Mouse (Mus musculus) embryonic facial prominence, embryonic 13.5 days (tissue): ENCODE data around the gene Mageb18. TPM values are rescaled to one million over a fixed set of nuclear protein-coding genes. Genes with fewer than 3 reads are reported as not detected.

Experiments
- ATAC-seq: fragments of 200-750 bp; cut with Nextera tagmentation; 2 replicates; pipeline ENCODE4 v1.8.0; 2017; ENCODE audit warnings: low read depth; ENCODE audit not compliant: insufficient number of reproducible peaks, insufficient read depth, low FRiP score, low TSS enrichment
- H3K27ac ChIP-seq: fragments of 300-500 bp; sonication (generic); 2 replicates; pipeline ENCODE4 v1.5.1; 2015; ENCODE audit warnings: moderate library complexity, mild to moderate bottlenecking, inconsistent platforms
- H3K27me3 ChIP-seq: fragments of 300-500 bp; sonication (generic); 2 replicates; pipeline ENCODE4 v1.6.1; 2015; ENCODE audit warnings: mild to moderate bottlenecking, inconsistent platforms
- H3K36me3 ChIP-seq: fragments of 300-500 bp; sonication (generic); 2 replicates; pipeline ENCODE4 v1.6.1; 2015; ENCODE audit warnings: mild to moderate bottlenecking, inconsistent platforms
- H3K4me1 ChIP-seq: fragments of 300-500 bp; sonication (generic); 2 replicates; pipeline ENCODE4 v1.6.1; 2015; ENCODE audit warnings: inconsistent platforms
- H3K4me2 ChIP-seq: fragments of 300-500 bp; sonication (generic); 2 replicates; pipeline ENCODE4 v1.6.1; 2015; ENCODE audit warnings: moderate library complexity, mild to moderate bottlenecking, inconsistent platforms
- H3K4me3 ChIP-seq: fragments of 300-500 bp; sonication (generic); 2 replicates; pipeline ENCODE4 v1.5.1; 2015; ENCODE audit warnings: mild to moderate bottlenecking, inconsistent platforms
- H3K9ac ChIP-seq: fragments of 300-500 bp; sonication (generic); 2 replicates; pipeline ENCODE4 v1.6.1; 2015; ENCODE audit warnings: mild to moderate bottlenecking, inconsistent platforms
- H3K9me3 ChIP-seq: fragments of 300-500 bp; sonication (generic); 2 replicates; pipeline ENCODE4 v1.6.1; 2016; ENCODE audit warnings: inconsistent platforms
- WGBS: fragments of 180-500 bp; shearing (Covaris S2); methylation state at CpG from one replicate; pipeline ENCODE4 v1.1.7; 2015; ENCODE audit warnings: mixed read lengths; 5-methylcytosine and 5-hydroxymethylcytosine counted together
- polyA plus RNA-seq: library from polyadenylated mRNA; unstranded; fragments of >200 nt; fragmentation: Nextera tagmentation; extraction: Ambion mirVana; gene quantifications from 2 replicates; pipeline ENCODE4 v1.2.1, GENCODE M21; 2015

Gene Mageb18
- polyA plus RNA-seq, 1 experiment from 2014 or later: not detected

DNA sequence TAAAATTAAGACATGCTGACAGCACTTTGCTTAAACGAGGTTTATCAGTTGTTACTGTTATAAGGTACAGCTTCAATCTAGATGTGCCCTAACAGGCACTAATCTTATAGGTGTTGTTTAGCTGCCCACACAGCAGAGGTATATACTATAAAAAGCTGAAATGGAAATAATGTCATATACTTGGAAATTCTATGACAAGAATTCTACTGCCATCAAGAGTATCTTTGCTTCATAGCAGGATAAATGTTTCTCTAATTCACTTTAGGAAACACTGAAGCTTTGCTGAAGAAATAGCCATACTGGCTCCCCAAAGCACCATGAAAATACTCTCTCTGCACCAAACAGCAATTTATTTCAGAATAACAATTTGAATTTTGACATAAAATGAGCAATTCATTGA is 265.9 kb downstream of the Mageb18 start:
- 62% methylated on average over 1 of the region's 1 CpGs for WGBS
- no peaks in the 10 kb centered on the region for H3K36me3 ChIP-seq
- no peaks in the 10 kb centered on the region for H3K4me1 ChIP-seq
- no peaks in the 10 kb centered on the region for H3K27me3 ChIP-seq
- ATAC-seq: no peak
- no peak overlapping the region for H3K9ac ChIP-seq
- H3K4me3 ChIP-seq: no peak overlapping the region
- H3K9me3 ChIP-seq: no peaks in the 10 kb centered on the region
- no peak overlapping the region for H3K4me2 ChIP-seq
- H3K27ac ChIP-seq: no peak overlapping the region

DNA sequence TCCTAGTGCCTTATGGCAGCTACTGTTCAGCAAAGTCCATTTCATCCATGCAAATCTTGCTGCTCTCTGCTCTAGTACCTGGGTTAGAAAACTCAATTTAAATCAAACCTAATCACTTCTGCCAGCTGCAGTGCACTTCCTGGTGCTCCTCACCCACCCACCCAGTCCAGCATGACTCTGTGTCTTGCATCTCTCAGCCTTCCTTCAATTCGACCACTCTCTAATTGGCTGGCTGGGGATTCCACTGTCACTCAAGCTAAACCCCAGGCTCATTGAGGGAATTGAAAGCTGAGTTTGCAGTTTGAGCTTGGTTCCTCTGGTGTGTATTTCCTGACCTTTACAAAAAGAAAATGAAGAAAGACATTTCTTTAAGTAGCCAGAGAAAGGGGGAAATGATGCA is 275.8 kb downstream of the Mageb18 start:
- H3K36me3 ChIP-seq: no peaks in the 10 kb centered on the region
- H3K27me3 ChIP-seq: no peaks in the 10 kb centered on the region
- 29% methylated on average over 1 of the region's 1 CpGs for WGBS
- H3K4me1 ChIP-seq: no peaks in the 10 kb centered on the region
- no peak overlapping the region for H3K4me3 ChIP-seq
- H3K9me3 ChIP-seq: no peaks in the 10 kb centered on the region
- no peak for ATAC-seq
- no peak overlapping the region for H3K27ac ChIP-seq
- H3K9ac ChIP-seq: no peak overlapping the region
- no peak overlapping the region for H3K4me2 ChIP-seq

DNA sequence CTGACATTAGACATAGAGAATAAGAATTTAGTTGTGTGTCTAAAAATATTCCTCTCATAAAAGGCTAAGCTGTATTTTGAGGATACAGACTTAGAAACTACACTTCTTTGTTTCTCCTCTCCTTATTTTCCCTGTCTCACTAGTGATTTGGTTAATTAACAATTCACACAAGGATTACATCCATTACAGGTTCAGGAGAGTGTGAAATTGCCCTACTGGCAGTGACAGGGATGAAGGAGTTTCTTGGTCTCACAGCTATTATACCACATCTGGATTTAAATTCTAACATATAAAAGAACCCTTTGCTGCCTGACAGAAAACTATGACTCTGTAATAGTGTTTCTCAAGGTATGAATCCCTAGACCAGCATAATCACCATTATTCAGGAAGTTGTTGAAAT is 318.8 kb downstream of the Mageb18 start:
- H3K4me3 ChIP-seq: no peak overlapping the region
- H3K27me3 ChIP-seq: no peaks in the 10 kb centered on the region
- no peak overlapping the region for H3K4me2 ChIP-seq

More for the DNA sequence above, 318.8 kb downstream of the Mageb18 start:
- H3K9me3 ChIP-seq: peaks cover 4% of the 10 kb centered on the region; the same call in 1 of the 2 replicates
- H3K27ac ChIP-seq: no peak overlapping the region
- no peak for ATAC-seq
- H3K4me1 ChIP-seq: no peaks in the 10 kb centered on the region
- H3K36me3 ChIP-seq: no peaks in the 10 kb centered on the region
- no peak overlapping the region for H3K9ac ChIP-seq

Other genes with a start within 250 kb of the Mageb18 start
- not detected in 2 replicates for gene Gm5941, start 109.6 kb downstream of the Mageb18 start, polyA plus RNA-seq